Mouse (Mus musculus) cerebellum, adult 18-20 months (tissue): ENCODE measurements around the gene Olfr725.

Experiments
- DNase-seq, 2 experiments: peaks; one replicate each; pipeline ENCODE4 v3.0.0; 2021

Olfr725 gene

GRCm38 (mm10) chr14:50040275-50040674, at the start of gene Olfr725:
TSS of gene Olfr725 (minus strand) at chr14:50040375.
- DNase-seq, result no peak

DNA sequence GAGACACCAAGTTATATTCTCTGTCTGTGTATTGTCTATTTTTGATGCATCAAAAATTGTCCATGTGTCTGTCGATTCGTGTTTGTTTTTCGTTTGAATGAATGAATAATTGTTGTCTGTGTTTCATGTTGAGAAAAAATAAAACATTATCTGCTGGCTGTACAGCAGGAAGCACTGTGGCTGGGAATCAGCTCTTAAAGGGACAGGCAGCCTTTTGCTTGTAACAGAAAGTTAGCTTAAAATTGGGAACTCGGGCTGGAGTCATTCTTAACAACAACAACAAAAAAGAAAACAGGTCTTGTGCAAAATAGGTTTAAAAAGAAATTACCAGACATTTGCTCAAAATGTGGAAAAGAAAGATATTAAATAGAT, 22.5 kb upstream of the Olfr725 start:
- no peak for DNase-seq

GRCm38 (mm10) chr14:50061955-50062732, 22.0 kb upstream of the Olfr725 start:
- DNase-seq, result peak; percentile 67 to 75

DNA sequence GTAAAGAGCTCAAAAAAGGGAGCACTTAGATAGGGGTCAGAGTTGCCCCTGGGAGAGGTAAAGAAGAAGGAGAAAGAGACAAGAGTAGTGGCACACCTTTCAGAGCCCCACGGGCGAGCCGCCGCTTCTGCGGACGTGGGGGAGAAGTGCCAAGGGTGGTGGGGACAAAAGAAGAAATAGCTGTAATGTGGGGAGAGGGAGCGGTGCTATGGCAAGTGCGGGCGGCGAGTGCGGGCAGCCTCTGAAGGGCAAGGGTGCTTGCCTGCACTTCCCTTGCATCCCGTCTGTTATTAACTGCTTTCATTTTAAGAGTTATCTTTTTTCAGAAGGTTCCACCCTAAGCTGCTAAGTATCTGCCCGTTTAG, 21.4 kb upstream of the Olfr725 start:
- peak in 1 of 2 experiments; percentile 26 for DNase-seq

DNA sequence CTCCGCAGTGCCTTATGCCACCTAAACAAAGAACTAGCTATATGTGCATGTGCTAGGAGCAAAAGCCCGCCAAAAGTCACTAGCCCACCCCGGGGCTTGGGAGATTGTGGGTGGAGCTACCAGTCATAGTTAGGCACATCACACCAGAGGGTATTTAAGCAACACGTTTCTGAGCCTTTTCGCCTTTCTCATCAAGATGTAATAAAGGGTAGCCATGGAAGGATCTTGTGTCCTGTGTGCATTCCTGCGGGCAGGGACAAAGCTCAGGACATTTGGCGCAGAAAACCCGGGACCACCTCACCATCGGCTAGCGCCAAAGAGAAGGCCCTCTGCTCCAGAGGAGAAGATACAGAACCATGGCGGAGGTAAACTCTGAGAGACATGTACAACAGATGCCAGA, 21.0 kb upstream of the Olfr725 start:
- DNase-seq, result no peak

DNA sequence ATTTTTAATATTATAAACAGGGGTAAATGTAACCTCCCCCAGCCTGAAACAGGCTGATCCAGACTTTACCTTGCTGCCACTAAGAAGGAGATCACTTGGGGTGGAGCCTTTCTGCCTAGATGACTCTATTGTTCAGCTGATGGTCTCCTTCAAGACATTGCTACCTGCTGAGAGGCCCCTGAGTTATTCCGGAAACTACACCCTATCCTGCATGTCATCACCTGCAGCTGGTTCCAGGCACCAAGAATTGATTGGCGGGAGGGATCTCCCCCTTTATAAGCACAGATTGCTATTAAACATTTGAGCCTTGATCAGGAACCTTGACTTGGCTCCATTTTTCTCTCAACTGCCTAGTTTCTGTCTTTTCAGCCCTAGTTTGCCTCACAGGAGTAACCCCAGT, 8.1 kb downstream of the Olfr725 start:
- DNase-seq, result no peak

- DNase-seq, result no peak
Observed at GRCm38 (mm10) chr14:50031356-50031755, 8.8 kb downstream of the Olfr725 start.

DNA sequence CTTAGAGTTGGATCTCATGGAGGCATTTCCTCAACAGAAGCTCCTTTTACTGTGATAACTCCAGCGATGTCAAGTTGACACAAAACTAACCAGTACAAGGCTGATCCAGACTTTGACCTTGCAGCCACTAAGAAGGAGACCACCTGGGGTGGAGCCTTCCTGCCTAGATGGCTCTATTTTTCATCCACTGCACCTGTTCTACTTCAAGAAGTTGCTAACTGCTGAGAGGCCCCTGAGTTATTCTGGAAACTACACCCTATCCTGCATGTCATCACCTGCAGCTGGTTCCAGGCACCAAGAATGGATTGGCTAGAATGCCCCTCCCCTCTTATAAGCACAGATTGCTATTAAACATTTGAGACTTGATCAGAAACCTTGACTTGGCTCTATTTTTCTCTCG, 13.8 kb downstream of the Olfr725 start:
- DNase-seq, result no peak
